Mouse (Mus musculus) heart, embryonic 13.5 days (tissue): Measurements from ENCODE around the gene Vps18. TPM values are rescaled to one million over a fixed set of nuclear protein-coding genes. Genes with fewer than 3 reads are reported as not detected.
A peak's percentile ranks its signal among the peaks of the same experiment; 100 is the strongest.

Experiments used
- ATAC-seq: fragments of 200-750 bp; cut with Nextera tagmentation; 2 replicates; pipeline ENCODE4 v1.8.0; 2017; ENCODE audit warnings: moderate TSS enrichment; ENCODE audit not compliant: insufficient number of reproducible peaks, low FRiP score, low TSS enrichment; ENCODE audit errors: extremely low read depth
- H3K27ac ChIP-seq: fragments of 300-500 bp; sonication (generic); replicated peaks from 2 replicates; pipeline ENCODE4 v1.5.1; 2015; ENCODE audit warnings: moderate library complexity, mild to moderate bottlenecking, inconsistent platforms
- H3K27me3 ChIP-seq: fragments of 300-500 bp; sonication (generic); replicated peaks from 2 replicates; pipeline ENCODE4 v1.6.1; 2015; ENCODE audit warnings: mild to moderate bottlenecking, inconsistent platforms
- H3K36me3 ChIP-seq: fragments of 300-500 bp; sonication (generic); 2 replicates; pipeline ENCODE4 v1.6.1; 2015; ENCODE audit warnings: mild to moderate bottlenecking, inconsistent platforms
- H3K4me1 ChIP-seq: fragments of 300-500 bp; sonication (generic); 2 replicates; pipeline ENCODE4 v1.6.1; 2015; ENCODE audit warnings: inconsistent platforms
- H3K4me2 ChIP-seq: fragments of 300-500 bp; sonication (generic); 2 replicates; pipeline ENCODE4 v1.6.1; 2015; ENCODE audit warnings: inconsistent platforms, mild to moderate bottlenecking, moderate library complexity
- H3K4me3 ChIP-seq: fragments of 300-500 bp; sonication (generic); 2 replicates; pipeline ENCODE4 v1.5.1; 2015; ENCODE audit warnings: moderate library complexity, mild to moderate bottlenecking, inconsistent platforms
- H3K9ac ChIP-seq: fragments of 300-500 bp; sonication (generic); 2 replicates; pipeline ENCODE4 v1.6.1; 2015; ENCODE audit warnings: inconsistent platforms, mild to moderate bottlenecking, moderate library complexity
- H3K9me3 ChIP-seq: fragments of 300-500 bp; sonication (generic); 2 replicates; pipeline ENCODE4 v1.6.1; 2016; ENCODE audit warnings: inconsistent platforms
- WGBS: fragments of 180-500 bp; shearing (Covaris S2); methylation state at CpG from one replicate; pipeline ENCODE4 v1.1.7; 2015; ENCODE audit warnings: mixed read lengths; 5-methylcytosine and 5-hydroxymethylcytosine counted together
- polyA plus RNA-seq: library from polyadenylated mRNA; unstranded; fragments of >200 nt; fragmentation: Nextera tagmentation; extraction: Ambion mirVana; gene quantifications from 2 replicates; pipeline ENCODE4 v1.2.1, GENCODE M21; 2015

Vps18 gene
- polyA plus RNA-seq, 1 experiment from 2014 or later = 13.1 TPM

- Histone ChIP-seq H3K4me2 (peak overlapping the region; percentile 76), H3K36me3 (no peaks in the 10 kb centered on the region), H3K27me3 (peaks cover 82% of the 10 kb centered on the region), H3K9me3 (no peaks in the 10 kb centered on the region), H3K4me3 (peak overlapping the region; percentile 51), H3K27ac (no peak overlapping the region; the same call in 1 of the 2 replicates), H3K9ac (peak overlapping the region; percentile 73), H3K4me1 (peaks cover 75% of the 10 kb centered on the region)
- ATAC-seq = no peak
- WGBS = 9% methylated on average over 39 of the region's 39 CpGs
Measured at GRCm38 (mm10) chr2:119322587-119323300, 34.2 kb downstream of the Vps18 start.

DNA sequence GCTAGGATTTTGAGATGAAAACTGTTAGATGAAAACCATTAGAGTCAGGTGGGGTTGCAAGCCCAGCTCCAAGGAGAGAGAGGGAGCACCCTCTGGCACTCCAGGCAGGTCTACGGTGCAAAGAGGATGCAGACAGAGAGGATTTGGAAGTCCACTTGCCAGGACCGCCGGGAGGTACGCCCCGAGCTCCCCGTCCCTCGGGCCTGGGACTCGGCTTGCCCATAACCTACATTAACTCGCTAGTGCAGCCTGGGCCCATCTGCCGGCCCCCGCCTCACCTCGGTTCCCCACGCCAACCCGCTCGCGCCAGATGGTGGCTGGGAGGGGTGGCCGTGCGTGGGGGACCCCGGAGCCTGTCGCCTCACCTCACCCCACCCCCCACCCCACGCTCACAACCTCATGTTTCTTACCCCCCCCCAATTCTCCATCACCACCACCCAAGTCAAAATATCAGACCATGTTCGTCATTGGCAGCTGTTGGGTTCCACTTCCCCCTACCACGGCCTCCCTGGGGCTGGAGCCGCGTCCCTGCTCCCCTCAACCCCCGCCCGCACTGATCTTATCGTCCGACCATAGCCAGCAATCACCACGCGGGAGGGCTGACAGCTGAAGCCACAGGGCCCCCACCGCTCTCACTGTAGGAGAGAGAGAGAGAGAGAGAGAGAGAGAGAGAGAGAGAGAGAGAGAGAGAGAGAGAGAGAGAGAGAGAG lies 35.5 kb downstream of the Vps18 start:
- Histone ChIP-seq H3K36me3 (peaks cover under 1% of the 10 kb centered on the region; the same call in 1 of the 2 replicates), H3K9ac (peak overlapping the region; percentile 83; the same call in 1 of the 2 replicates), H3K27me3 (peaks cover 95% of the 10 kb centered on the region), H3K4me1 (peaks cover 79% of the 10 kb centered on the region), H3K27ac (no peak overlapping the region), H3K4me2 (peak overlapping the region; percentile 87), H3K4me3 (peak overlapping the region; percentile 70), H3K9me3 (no peaks in the 10 kb centered on the region)
- ATAC-seq = no peak
- WGBS = 6% methylated on average over 31 of the region's 32 CpGs

- Histone ChIP-seq H3K9ac (peak overlapping the region; percentile 83; the same call in 1 of the 2 replicates), H3K4me2 (peak overlapping the region; percentile 87), H3K4me3 (peak overlapping the region; percentile 70), H3K27me3 (peaks cover 97% of the 10 kb centered on the region), H3K9me3 (no peaks in the 10 kb centered on the region), H3K4me1 (peaks cover 83% of the 10 kb centered on the region), H3K27ac (no peak overlapping the region), H3K36me3 (peaks cover 3% of the 10 kb centered on the region; the same call in 1 of the 2 replicates)
- no peak for ATAC-seq
- WGBS = 2% methylated on average over 32 of the region's 32 CpGs
Measured at GRCm38 (mm10) chr2:119324576-119325318, 36.2 kb downstream of the Vps18 start.

- peak; percentile 53; the same call in 1 of the 2 replicates for ATAC-seq
- Histone ChIP-seq H3K4me3 (peak within 1 kb of the TSS; percentile 70), H3K27me3 (peaks cover 99% of the 10 kb centered on the region), H3K9me3 (no peaks in the 10 kb centered on the region), H3K27ac (peak within 1 kb of the TSS; percentile 69), H3K36me3 (peaks cover 3% of the 10 kb centered on the region; the same call in 1 of the 2 replicates), H3K4me1 (peaks cover 79% of the 10 kb centered on the region), H3K4me2 (peak within 1 kb of the TSS; percentile 87), H3K9ac (peak within 1 kb of the TSS; percentile 83)
- under 1% methylated on average over 33 of the region's 33 CpGs for WGBS
Measured at GRCm38 (mm10) chr2:119325568-119326143, 37.1 kb downstream of the Vps18 start, which contains the start of gene Dll4. Gene Dll4 (plus strand): TSS chr2:119325784.

DNA sequence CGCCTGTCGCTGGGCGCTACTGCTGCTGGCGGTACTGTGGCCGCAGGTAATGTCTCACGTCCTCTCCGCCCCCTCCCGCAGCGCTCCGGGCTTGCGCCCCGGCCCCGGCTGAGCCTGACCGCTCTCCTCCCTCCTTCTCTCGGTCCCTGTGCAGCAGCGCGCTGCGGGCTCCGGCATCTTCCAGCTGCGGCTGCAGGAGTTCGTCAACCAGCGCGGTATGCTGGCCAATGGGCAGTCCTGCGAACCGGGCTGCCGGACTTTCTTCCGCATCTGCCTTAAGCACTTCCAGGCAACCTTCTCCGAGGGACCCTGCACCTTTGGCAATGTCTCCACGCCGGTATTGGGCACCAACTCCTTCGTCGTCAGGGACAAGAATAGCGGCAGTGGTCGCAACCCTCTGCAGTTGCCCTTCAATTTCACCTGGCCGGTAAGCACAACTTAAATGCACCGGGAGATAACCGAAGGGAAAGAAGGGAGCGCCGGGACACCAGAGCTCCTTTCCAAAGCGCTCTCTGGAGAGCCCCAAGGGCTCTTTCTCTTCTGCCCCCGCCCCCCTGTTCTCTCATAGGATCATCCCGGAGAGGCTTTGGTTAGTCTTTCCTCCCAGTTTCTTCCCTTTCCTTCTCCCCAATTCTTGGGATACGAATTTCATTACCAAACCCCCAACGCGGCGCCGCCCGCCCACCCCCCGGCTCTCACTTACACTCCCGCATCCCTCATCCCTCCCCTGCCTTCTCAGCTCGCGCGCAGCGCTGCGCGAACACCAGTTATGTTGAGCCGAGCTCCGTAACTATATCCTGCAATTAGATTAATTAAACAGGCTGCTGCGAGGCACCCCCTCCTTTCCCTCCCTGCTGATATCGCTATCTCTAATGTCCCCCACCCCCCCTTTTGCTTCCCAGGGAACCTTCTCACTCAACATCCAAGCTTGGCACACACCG lies 37.9 kb downstream of the Vps18 start:
- peaks cover 3% of the 10 kb centered on the region; the same call in 1 of the 2 replicates for H3K36me3 ChIP-seq
- peak overlapping the region; percentile 87 for H3K4me2 ChIP-seq
- WGBS = 0% methylated on average over 60 of the region's 61 CpGs
- ATAC-seq = no peak
- H3K9me3 ChIP-seq = no peaks in the 10 kb centered on the region
- peak overlapping the region; percentile 83 for H3K9ac ChIP-seq
- H3K27me3 ChIP-seq = peaks cover 99% of the 10 kb centered on the region
- H3K4me3 ChIP-seq = peak overlapping the region; percentile 70
- H3K4me1 ChIP-seq = peaks cover 72% of the 10 kb centered on the region
- peak overlapping the region; percentile 69 for H3K27ac ChIP-seq

DNA sequence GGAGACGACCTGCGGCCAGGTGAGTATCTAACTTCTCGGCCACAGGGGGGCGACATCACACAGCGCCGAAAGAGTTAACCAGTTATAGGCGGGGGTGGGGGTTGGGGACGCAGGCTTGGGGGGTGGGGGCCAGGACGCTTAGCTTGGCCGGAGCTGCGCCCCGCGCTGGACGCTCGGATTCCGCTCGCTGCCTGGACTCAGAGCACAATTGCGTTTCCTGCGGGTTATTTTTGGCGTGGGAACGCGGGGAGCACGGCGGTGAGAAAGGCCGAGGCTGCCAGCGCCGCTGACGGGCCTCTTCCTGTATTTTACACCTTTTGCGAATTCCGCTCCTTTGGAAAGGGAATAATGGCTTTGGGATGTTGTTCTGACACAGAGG lies 38.6 kb downstream of the Vps18 start:
- peak overlapping the region; percentile 87 for H3K4me2 ChIP-seq
- peak overlapping the region; percentile 83 for H3K9ac ChIP-seq
- peak overlapping the region; percentile 69 for H3K27ac ChIP-seq
- peak overlapping the region; percentile 70 for H3K4me3 ChIP-seq
- peaks cover 3% of the 10 kb centered on the region; the same call in 1 of the 2 replicates for H3K36me3 ChIP-seq
- peaks cover 99% of the 10 kb centered on the region for H3K27me3 ChIP-seq
- H3K9me3 ChIP-seq = no peaks in the 10 kb centered on the region
- under 1% methylated on average over 30 of the region's 30 CpGs for WGBS
- ATAC-seq = no peak
- H3K4me1 ChIP-seq = peaks cover 65% of the 10 kb centered on the region

DNA sequence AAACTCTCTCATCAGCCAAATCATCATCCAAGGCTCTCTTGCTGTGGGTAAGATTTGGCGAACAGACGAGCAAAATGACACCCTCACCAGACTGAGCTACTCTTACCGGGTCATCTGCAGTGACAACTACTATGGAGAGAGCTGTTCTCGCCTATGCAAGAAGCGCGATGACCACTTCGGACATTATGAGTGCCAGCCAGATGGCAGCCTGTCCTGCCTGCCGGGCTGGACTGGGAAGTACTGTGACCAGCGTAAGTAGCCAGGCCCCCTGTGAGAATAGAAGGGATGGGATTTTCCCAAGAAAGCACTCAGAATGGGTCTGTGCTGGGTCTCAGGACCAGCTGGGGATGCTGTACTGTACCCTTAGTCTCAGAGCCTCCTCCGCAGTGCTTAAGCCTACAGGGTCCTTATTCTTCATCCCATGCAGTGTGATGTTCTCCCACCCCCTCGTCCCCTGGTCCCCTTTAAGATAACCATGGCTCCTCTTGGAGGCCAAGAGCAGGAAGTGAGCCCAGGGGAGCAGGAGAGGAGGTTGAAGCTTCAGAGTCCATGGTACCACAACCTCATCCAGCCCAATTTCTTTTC lies 39.5 kb downstream of the Vps18 start:
- peaks cover 96% of the 10 kb centered on the region for H3K27me3 ChIP-seq
- H3K4me3 ChIP-seq = peak overlapping the region; percentile 70

GRCm38 (mm10) chr2:119328546-119328945 lies 40.0 kb downstream of the Vps18 start:
- H3K4me3 ChIP-seq = peak overlapping the region; percentile 70
- WGBS = 41% methylated on average over 5 of the region's 5 CpGs
- H3K27ac ChIP-seq = no peak overlapping the region
- no peaks in the 10 kb centered on the region for H3K9me3 ChIP-seq
- peak overlapping the region; percentile 83 for H3K9ac ChIP-seq
- peak overlapping the region; percentile 87 for H3K4me2 ChIP-seq
- H3K4me1 ChIP-seq = peaks cover 53% of the 10 kb centered on the region
- H3K27me3 ChIP-seq = peaks cover 91% of the 10 kb centered on the region
- peaks cover 3% of the 10 kb centered on the region; the same call in 1 of the 2 replicates for H3K36me3 ChIP-seq
- no peak for ATAC-seq

More for the DNA sequence above, 39.5 kb downstream of the Vps18 start:
- peaks cover 55% of the 10 kb centered on the region for H3K4me1 ChIP-seq
- peaks cover 3% of the 10 kb centered on the region; the same call in 1 of the 2 replicates for H3K36me3 ChIP-seq
- ATAC-seq = no peak
- H3K4me2 ChIP-seq = peak overlapping the region; percentile 87
- H3K9me3 ChIP-seq = no peaks in the 10 kb centered on the region
- peak overlapping the region; percentile 69 for H3K27ac ChIP-seq
- WGBS = 19% methylated on average over 11 of the region's 11 CpGs
- peak overlapping the region; percentile 83 for H3K9ac ChIP-seq

GRCm38 (mm10) chr2:119329123-119329817 lies 40.7 kb downstream of the Vps18 start:
- Histone ChIP-seq H3K9me3 (no peaks in the 10 kb centered on the region), H3K27me3 (peaks cover 84% of the 10 kb centered on the region), H3K36me3 (peaks cover 3% of the 10 kb centered on the region; the same call in 1 of the 2 replicates), H3K4me2 (peak overlapping the region; percentile 87), H3K27ac (no peak overlapping the region), H3K9ac (no peak overlapping the region), H3K4me1 (peaks cover 47% of the 10 kb centered on the region), H3K4me3 (peak overlapping the region; percentile 70)
- 59% methylated on average over 3 of the region's 3 CpGs for WGBS
- ATAC-seq = no peak
